8 mouse cellular contexts compared by ENCODE assay signal in the genomic region with DNA sequence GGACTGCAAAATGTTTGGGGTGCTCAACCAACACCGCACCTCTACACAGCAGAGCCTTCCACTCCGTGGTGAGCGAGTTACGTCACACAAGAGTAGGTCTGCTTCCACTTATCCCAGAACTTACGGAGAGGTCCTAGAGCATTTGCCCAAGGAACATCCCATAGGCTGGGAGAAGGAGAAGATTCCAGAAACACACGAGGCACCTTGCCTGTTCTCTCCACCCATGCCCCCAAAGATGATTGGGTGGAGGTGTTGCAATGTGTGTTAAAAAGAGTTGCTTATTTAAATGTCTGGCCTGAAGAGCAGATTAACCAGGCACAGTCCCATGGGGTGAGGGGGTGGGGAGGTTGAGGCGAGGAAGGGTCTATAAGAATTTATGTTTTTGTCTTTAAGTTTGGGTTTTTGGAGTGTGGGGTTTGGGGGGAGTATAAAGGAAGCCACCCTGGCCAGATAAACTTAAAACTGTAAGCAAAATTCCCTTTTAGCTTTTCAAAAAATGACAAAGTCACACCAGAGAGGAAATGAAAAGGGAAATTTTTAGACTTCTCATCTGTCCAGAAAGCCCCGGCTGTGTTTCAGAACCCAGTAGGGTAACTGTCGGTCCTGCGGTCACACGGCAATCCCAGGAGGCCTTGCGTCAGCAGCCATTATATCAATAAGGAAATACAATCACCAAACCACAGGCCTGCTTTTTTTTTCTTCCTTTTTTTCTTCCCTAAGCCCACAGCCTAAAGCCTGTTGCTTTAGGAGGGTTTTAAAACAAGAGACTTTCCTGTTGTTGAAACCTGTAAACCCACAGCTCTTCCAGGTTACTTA.
DNase-seq lines count a peak whose midpoint lies in the region; ATAC-seq and TF ChIP-seq lines count a peak whose summit lies in the region.

No protein-coding gene starts in this region.

- no peak for TF ChIP-seq CTCF in kidney, adult 2 months (conservative IDR thresholded peaks at IDR 0.05; ENCODE audit: insufficient read depth, insufficient read length, low read depth, low read length)
- no peak for TF ChIP-seq CTCF in lung, postnatal 0 days (IDR thresholded peaks at IDR 0.05)

- no peak for TF ChIP-seq POLR2A in kidney, adult 2 months (IDR thresholded peaks at IDR 0.05; ENCODE audit: low read depth, low read length)

- no peak overlapping the region for H3K4me3 ChIP-seq in midbrain, embryonic 12.5 days
- no peak overlapping the region for H3K4me3 ChIP-seq in midbrain, embryonic 14.5 days (replicated peaks; ENCODE audit: low read depth, low read length)
- no peak overlapping the region for H3K4me3 ChIP-seq in kidney, adult 2 months (ENCODE audit: insufficient read depth, low read depth, low read length)
- H3K4me3 ChIP-seq in lung, postnatal 0 days (ENCODE audit: low read depth, low read length), result no peak overlapping the region
- no peak overlapping the region for H3K4me3 ChIP-seq in stomach, embryonic 16.5 days (replicated peaks; ENCODE audit: low read length)

- H3K9ac ChIP-seq in midbrain, embryonic 12.5 days (replicated peaks), result 0 out of 2 replicates have a peak overlapping the region, but pooled peaks have one; percentile 15
- H3K9ac ChIP-seq in midbrain, embryonic 14.5 days (replicated peaks; ENCODE audit: low read length), result no peak overlapping the region
- peak overlapping the region; percentile 12; the same call in 1 of the 2 replicates for H3K9ac ChIP-seq in lung, postnatal 0 days (replicated peaks; ENCODE audit: low read depth)
- 0 out of 2 replicates have a peak overlapping the region, but pooled peaks have one; percentile 13 for H3K9ac ChIP-seq in stomach, embryonic 16.5 days (ENCODE audit: low read length)

- no peak overlapping the region for H3K4me2 ChIP-seq in midbrain, embryonic 12.5 days (replicated peaks)
- no peak overlapping the region for H3K4me2 ChIP-seq in midbrain, embryonic 14.5 days (ENCODE audit: low read length)
- no peak overlapping the region for H3K4me2 ChIP-seq in lung, postnatal 0 days (replicated peaks; ENCODE audit: low read depth, low read length)
- no peak overlapping the region for H3K4me2 ChIP-seq in stomach, embryonic 16.5 days (ENCODE audit: low read depth, low read length)

- ATAC-seq in midbrain, embryonic 12.5 days (ENCODE audit: low FRiP score, low read depth), result no peak
- ATAC-seq in midbrain, embryonic 14.5 days (ENCODE audit: low FRiP score, low TSS enrichment), result no peak
- no peak for ATAC-seq in lung, postnatal 0 days
- ATAC-seq in stomach, embryonic 16.5 days (ENCODE audit: insufficient read depth, low FRiP score), result no peak

- no peak for TF ChIP-seq EP300 in lung, postnatal 0 days (IDR thresholded peaks at IDR 0.05)

- no peak for DNase-seq in midbrain, embryonic 14.5 days
- peak; percentile 66 for DNase-seq in fibroblast of lung, adult 2 months (ENCODE audit: low read depth)
- DNase-seq in kidney, adult 2 months, result peak; percentile 72
- peak; percentile 73 for DNase-seq in lung, postnatal 0 days (ENCODE audit: low spot score)
- no peak for DNase-seq in urinary bladder, adult 18-20 months (ENCODE audit: low spot score in 2 of 2)
- DNase-seq in frontal cortex, postnatal 36 days (ENCODE audit: low spot score in 2 of 2), result no peak

- no peaks in the 10 kb centered on the region for H3K36me3 ChIP-seq in midbrain, embryonic 12.5 days
- H3K36me3 ChIP-seq in midbrain, embryonic 14.5 days (ENCODE audit: control insufficient read depth, insufficient read depth, low read length), result no peaks in the 10 kb centered on the region
- H3K36me3 ChIP-seq in kidney, adult 2 months (ENCODE audit: control insufficient read depth, insufficient read depth, low read length), result no peaks in the 10 kb centered on the region
- no peaks in the 10 kb centered on the region for H3K36me3 ChIP-seq in lung, postnatal 0 days (ENCODE audit: insufficient read depth, low read length)
- no peaks in the 10 kb centered on the region for H3K36me3 ChIP-seq in stomach, embryonic 16.5 days (ENCODE audit: control insufficient read depth, insufficient read depth, low read length)

- H3K9me3 ChIP-seq in midbrain, embryonic 12.5 days, result no peaks in the 10 kb centered on the region
- H3K9me3 ChIP-seq in midbrain, embryonic 14.5 days (ENCODE audit: control insufficient read depth, low read length), result no peaks in the 10 kb centered on the region
- H3K9me3 ChIP-seq in lung, postnatal 0 days (ENCODE audit: low read length), result no peaks in the 10 kb centered on the region
- H3K9me3 ChIP-seq in stomach, embryonic 16.5 days (replicated peaks; ENCODE audit: control insufficient read depth, low read length), result no peaks in the 10 kb centered on the region

- peaks cover 21% of the 10 kb centered on the region for H3K4me1 ChIP-seq in midbrain, embryonic 12.5 days
- H3K4me1 ChIP-seq in midbrain, embryonic 14.5 days (ENCODE audit: control insufficient read depth, insufficient read depth, low read length), result peaks cover 9% of the 10 kb centered on the region; the same call in 1 of the 2 replicates
- H3K4me1 ChIP-seq in kidney, adult 2 months (ENCODE audit: control insufficient read depth, insufficient read depth, low read length), result peaks cover 53% of the 10 kb centered on the region
- H3K4me1 ChIP-seq in lung, postnatal 0 days (ENCODE audit: insufficient read depth, low read depth, low read length), result peaks cover 41% of the 10 kb centered on the region
- peaks cover 50% of the 10 kb centered on the region for H3K4me1 ChIP-seq in stomach, embryonic 16.5 days (ENCODE audit: control insufficient read depth, insufficient read depth, low read length)

- 0 out of 2 replicates have a peak overlapping the region, but pooled peaks have one; percentile 30 for H3K27ac ChIP-seq in midbrain, embryonic 12.5 days (replicated peaks)
- H3K27ac ChIP-seq in midbrain, embryonic 14.5 days (replicated peaks; ENCODE audit: low read depth, low read length), result no peak overlapping the region
- H3K27ac ChIP-seq in kidney, adult 2 months (ENCODE audit: insufficient read depth, low read depth, low read length), result peak overlapping the region; percentile 95
- H3K27ac ChIP-seq in lung, postnatal 0 days (ENCODE audit: low read length), result peak overlapping the region; percentile 79
- H3K27ac ChIP-seq in stomach, embryonic 16.5 days (ENCODE audit: low read length), result peak overlapping the region; percentile 89

- no peaks in the 10 kb centered on the region for H3K27me3 ChIP-seq in midbrain, embryonic 12.5 days
- H3K27me3 ChIP-seq in midbrain, embryonic 14.5 days (ENCODE audit: control insufficient read depth, insufficient read depth, low read length), result no peaks in the 10 kb centered on the region
- no peaks in the 10 kb centered on the region for H3K27me3 ChIP-seq in kidney, adult 2 months (replicated peaks; ENCODE audit: control insufficient read depth, insufficient read depth, low read length)
- H3K27me3 ChIP-seq in lung, postnatal 0 days (replicated peaks; ENCODE audit: insufficient read depth, low read length), result no peaks in the 10 kb centered on the region
- H3K27me3 ChIP-seq in stomach, embryonic 16.5 days (ENCODE audit: control insufficient read depth, insufficient read depth, low read length), result no peaks in the 10 kb centered on the region

- 76% methylated on average over 12 of the region's 12 CpGs for WGBS in midbrain, embryonic 12.5 days
- WGBS in midbrain, embryonic 14.5 days, result 74% methylated on average over 12 of the region's 12 CpGs
- 62% methylated on average over 12 of the region's 12 CpGs for WGBS in kidney, adult 2 months
- WGBS in lung, postnatal 0 days, result 51% methylated on average over 12 of the region's 12 CpGs
- 65% methylated on average over 12 of the region's 12 CpGs for WGBS in stomach, embryonic 16.5 days

Comparison
In these comparisons a context has a peak if more than half of its experiments do, and no peak if none do; other contexts are left out.
1. DNase-seq: peak in fibroblast of lung, adult 2 months (single experiment), kidney, adult 2 months (single experiment) and lung, postnatal 0 days (single experiment); none in midbrain, embryonic 14.5 days (single experiment), urinary bladder, adult 18-20 months (0 of 2) and frontal cortex, postnatal 36 days (0 of 2).